Mouse (Mus musculus): Measurements from ENCODE around the gene Rab36. TPM values are rescaled to one million over a fixed set of nuclear protein-coding genes. Genes with fewer than 3 reads are reported as not detected.
"Not testable (repeated sequence)": the region's sequence is repeated elsewhere in the genome, so short reads cannot be mapped to it uniquely, and the experiment has no call there.

Gene Rab36
- total RNA-seq, 2 experiments from 2014 or later: 37.7 to 39.6 TPM

DNA sequence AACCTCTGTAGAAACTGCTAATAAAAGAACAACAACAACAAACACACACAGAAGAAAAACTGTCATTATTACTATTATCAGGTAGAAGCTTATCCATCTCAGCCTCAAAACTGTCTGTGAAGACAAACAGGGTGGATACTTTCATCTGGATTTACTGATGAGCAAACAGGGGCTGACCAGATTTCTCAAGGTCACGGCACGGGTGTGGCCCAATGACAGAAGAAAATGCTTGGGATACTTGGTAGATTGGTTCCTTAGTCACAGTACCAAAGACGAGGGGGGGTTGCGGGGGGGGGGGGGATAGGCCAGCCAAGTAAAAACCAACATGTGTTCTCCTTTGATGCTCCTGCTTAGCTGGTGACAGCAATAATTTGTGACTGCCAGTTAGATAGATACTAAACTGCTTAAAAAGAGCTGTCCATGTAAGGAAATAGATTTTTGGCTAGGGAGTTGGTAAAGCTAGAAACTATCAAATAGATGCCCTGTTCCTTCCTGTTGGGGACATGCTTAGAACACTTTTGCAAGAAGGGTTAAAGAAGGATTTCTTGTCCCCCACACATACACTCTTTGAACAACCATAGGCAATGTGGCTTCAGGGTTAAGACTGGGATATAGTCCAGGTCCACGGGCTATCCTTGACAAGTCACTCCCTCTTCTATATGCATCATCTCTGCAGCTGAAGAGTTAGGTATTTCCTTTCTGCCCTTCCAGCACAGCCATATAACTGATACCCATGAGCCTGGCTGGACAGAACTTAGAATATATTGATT lies 5.3 kb upstream of the Rab36 start:
- DNase-seq (ENCODE audit: low spot score in 2 of 2): no peak
- intact Hi-C loops (cut with DNase I): no loop called here

- intact Hi-C loops (cut with DNase I): no loop called here
- peak; percentile 88 to 94 for DNase-seq (ENCODE audit: low spot score in 2 of 2)
These were observed 4.5 kb upstream of the Rab36 start, which contains the start of gene Rsph14 for GRCm38 (mm10) chr10:75032395-75032794. Rsph14 (minus strand) TSS chr10:75032586.

GRCm38 (mm10) chr10:75042060-75042459 lies 5.2 kb downstream of the Rab36 start:
- DNase-seq (ENCODE audit: low spot score in 2 of 2); intact Hi-C loops (cut with DNase I): not testable (repeated sequence)

DNA sequence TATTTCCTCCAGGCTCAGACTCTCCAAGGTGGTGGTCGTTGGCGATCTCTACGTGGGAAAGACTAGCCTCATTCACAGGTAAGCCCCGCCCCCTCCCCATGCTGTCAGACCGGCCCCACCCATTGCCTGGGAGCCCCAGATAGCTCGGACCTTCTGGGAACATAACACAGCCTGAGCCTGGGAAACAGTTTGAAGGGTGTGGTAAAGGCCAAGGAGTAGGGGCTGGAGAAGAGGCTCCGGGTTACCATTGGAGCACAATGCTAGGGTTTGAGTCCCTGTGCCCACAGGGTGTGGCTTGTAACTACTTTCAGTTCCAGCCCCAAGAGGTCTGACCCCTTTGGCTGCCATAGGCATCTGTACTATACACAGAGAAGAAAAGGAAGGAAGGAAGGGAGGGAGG lies 7.6 kb downstream of the Rab36 start:
- intact Hi-C loops (cut with DNase I): no loop called here
- no peak for DNase-seq (ENCODE audit: low spot score in 2 of 2)

GRCm38 (mm10) chr10:75045831-75046230 lies 9.0 kb downstream of the Rab36 start:
- intact Hi-C loops (cut with DNase I): no loop called here

GRCm38 (mm10) chr10:75048711-75049110 lies 11.9 kb downstream of the Rab36 start:
- intact Hi-C loops (cut with DNase I): no loop called here
- no peak for DNase-seq (ENCODE audit: low spot score in 2 of 2)

More at GRCm38 (mm10) chr10:75045831-75046230, 9.0 kb downstream of the Rab36 start:
- no peak for DNase-seq (ENCODE audit: low spot score in 2 of 2)

GRCm38 (mm10) chr10:75051364-75052074 lies 14.7 kb downstream of the Rab36 start:
- intact Hi-C loops (cut with DNase I): no loop called here

DNA sequence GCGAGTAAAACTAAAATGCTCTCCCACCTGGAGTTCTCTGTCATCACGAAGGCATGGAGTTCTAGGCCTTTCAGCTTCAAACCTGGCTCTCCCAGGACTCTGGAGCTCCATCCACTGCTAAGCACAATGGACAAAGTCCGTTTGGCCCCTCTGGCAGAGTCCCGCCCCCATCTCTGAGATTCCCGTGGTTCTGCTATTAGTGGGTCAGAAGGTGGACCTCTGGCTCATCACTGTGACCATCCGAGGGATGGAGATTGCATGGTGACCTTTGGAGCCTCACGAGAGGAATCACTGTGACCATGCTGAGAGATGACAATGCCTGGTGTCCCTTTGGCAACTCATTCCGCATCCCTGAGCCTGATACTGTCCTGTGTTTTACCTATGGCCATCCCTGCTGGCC lies 16.0 kb downstream of the Rab36 start:
- intact Hi-C loops (cut with DNase I): no loop called here
- no peak for DNase-seq (ENCODE audit: low spot score in 2 of 2)

More at GRCm38 (mm10) chr10:75051364-75052074, 14.7 kb downstream of the Rab36 start:
- DNase-seq (ENCODE audit: low spot score in 2 of 2): no peak

DNA sequence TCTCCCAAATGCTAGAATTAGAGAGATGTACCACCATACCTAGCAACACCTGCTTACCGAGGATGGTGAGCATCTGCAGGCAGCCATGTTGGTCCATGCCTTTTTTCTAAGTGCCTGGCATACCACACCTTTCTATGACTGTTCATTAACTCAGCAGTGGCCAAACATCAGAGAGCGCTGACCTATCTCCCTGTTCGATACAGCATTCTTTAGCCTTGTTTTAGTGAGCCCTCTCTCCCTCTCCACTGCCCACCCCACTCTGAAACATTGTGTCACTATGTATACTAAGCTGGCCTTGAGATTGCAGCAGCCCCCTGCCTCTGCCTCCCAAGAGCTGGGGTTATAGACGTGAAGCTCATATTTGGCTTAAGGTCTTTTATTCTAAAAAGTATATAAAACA lies 16.8 kb downstream of the Rab36 start:
- intact Hi-C loops (cut with DNase I): no loop called here
- DNase-seq (ENCODE audit: low spot score in 2 of 2): no peak

GRCm38 (mm10) chr10:75054125-75054524 lies 17.3 kb downstream of the Rab36 start:
- no peak for DNase-seq (ENCODE audit: low spot score in 2 of 2)

GRCm38 (mm10) chr10:75055672-75056071 lies 18.8 kb downstream of the Rab36 start:
- intact Hi-C loops (cut with DNase I): no loop called here
- no peak for DNase-seq (ENCODE audit: low spot score in 2 of 2)

More at GRCm38 (mm10) chr10:75054125-75054524, 17.3 kb downstream of the Rab36 start:
- intact Hi-C loops (cut with DNase I): no loop called here

DNA sequence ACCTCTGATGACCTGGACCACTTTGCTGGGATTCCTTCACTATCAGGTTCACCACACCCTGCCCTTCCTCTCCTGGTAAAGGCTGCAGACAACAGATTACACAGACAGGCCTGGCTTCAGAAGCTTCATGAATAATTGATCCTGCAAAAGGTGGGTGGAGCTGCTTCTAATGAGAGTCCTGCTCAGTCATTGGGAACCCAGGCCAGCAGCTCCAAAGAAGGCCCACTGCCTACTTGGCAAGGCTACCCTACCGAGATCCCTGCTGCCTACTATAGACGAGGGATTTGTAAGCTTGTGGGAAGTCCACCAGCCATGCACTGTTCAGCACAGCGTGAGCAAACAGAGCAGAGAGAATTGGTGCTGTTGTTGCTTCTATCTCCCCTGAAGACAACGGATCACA lies 19.4 kb downstream of the Rab36 start:
- DNase-seq (ENCODE audit: low spot score in 2 of 2): peak; percentile 45 to 60
- intact Hi-C loops (cut with DNase I): no loop called here

- intact Hi-C loops (cut with DNase I): no loop called here
- no peak for DNase-seq (ENCODE audit: low spot score in 2 of 2)
These were observed 21.5 kb downstream of the Rab36 start for GRCm38 (mm10) chr10:75058336-75058735.

DNA sequence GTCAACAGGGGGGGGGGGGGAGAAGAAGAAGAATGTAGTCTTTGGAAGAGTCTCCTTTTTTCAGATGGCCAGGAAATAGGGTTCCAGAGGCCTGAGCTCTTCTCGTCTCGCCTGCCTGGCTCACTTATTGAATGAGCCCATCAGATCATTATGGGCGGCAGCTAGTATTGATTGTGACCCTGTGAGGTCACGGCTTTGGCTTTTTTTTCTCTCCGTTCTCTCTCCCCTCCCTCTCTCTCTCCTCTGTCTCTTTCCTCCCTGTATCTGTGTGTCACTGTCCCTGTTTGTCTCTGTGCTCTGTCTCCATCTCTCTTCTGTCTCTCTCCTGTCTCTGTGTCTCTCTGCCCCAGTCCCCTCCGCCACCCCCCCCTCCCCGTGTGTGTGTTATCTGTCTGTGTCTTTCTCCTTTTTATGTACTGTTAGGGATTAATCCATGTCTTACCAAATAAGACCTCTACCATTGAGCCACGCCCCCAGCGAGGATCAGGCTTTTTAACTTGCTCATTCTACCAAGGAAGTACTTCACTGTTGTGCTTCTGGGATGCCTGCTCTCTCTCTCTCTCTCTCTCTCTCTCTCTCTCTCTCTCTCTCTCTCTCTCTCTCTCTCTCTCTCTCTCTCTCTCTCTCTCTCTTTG lies 22.0 kb downstream of the Rab36 start:
- no peak for DNase-seq (ENCODE audit: low spot score in 2 of 2)
- intact Hi-C loops (cut with DNase I): loop anchor here (1.0 kb wide), 1 partner anchor 92 kb away; no protein-coding TSS in a partner anchor

GRCm38 (mm10) chr10:75059396-75059795 lies 22.5 kb downstream of the Rab36 start:
- intact Hi-C loops (cut with DNase I): loop anchor here (1.0 kb wide), 1 partner anchor 92 kb away; no protein-coding TSS in a partner anchor

GRCm38 (mm10) chr10:75060217-75060842 lies 23.5 kb downstream of the Rab36 start, which contains the start of gene Bcr:
Bcr (plus strand) TSS chr10:75060592.
- intact Hi-C loops (cut with DNase I): loop anchor here (5.0 kb wide), 1 partner anchor 52 kb away; no protein-coding TSS in a partner anchor
- peak in 1 of 2 experiments; percentile 81 for DNase-seq (ENCODE audit: low spot score in 2 of 2)

More at GRCm38 (mm10) chr10:75059396-75059795, 22.5 kb downstream of the Rab36 start:
- DNase-seq (ENCODE audit: low spot score in 2 of 2): peak; percentile 78 to 84

GRCm38 (mm10) chr10:75060843-75061235 lies 24.0 kb downstream of the Rab36 start:
- DNase-seq (ENCODE audit: low spot score in 2 of 2): no peak

DNA sequence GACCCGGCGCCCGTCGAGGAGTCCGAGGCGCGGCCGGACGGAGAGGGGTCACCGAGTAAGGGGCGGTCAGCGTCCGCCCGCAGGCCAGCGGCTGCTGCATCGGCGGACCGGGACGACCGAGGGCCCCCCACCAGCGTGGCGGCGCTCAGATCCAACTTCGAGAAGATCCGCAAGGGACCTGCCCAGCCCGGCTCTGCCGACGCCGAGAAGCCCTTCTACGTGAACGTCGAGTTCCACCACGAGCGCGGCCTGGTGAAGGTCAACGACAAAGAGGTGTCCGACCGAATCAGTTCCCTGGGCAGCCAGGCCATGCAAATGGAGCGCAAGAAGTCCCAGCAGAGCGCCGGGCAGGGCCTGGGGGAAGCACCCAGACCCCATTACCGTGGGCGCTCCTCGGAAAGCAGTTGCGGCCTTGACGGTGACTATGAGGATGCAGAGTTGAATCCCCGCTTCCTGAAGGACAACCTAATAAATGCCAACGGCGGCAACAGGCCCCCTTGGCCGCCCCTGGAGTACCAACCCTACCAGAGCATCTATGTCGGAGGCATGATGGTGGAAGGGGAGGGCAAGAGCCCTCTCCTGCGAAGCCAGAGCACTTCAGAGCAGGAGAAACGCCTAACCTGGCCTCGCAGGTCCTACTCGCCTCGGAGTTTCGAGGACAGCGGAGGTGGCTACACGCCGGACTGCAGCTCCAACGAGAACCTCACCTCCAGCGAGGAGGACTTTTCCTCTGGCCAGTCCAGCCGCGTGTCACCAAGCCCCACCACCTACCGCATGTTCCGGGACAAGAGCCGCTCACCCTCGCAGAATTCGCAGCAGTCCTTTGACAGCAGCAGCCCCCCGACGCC lies 24.7 kb downstream of the Rab36 start:
- intact Hi-C loops (cut with DNase I): loop anchor here (5.0 kb wide), 1 partner anchor 51 kb away; no protein-coding TSS in a partner anchor
- DNase-seq (ENCODE audit: low spot score in 2 of 2): no peak

More at GRCm38 (mm10) chr10:75060843-75061235, 24.0 kb downstream of the Rab36 start:
- intact Hi-C loops (cut with DNase I): loop anchor here (5.0 kb wide), 1 partner anchor 51 kb away; no protein-coding TSS in a partner anchor
